Mouse (Mus musculus): ENCODE results near the gene Fut7.

Fut7 gene

GRCm38 (mm10) chr2:25423626-25424025 lies 559 bp downstream of the Fut7 start:
- no peak for DNase-seq (ENCODE audit: low read depth, low spot score)

GRCm38 (mm10) chr2:25425481-25425880 lies 2.4 kb downstream of the Fut7 start:
- no peak for DNase-seq (ENCODE audit: low read depth, low spot score)

GRCm38 (mm10) chr2:25426721-25427191 lies 3.7 kb downstream of the Fut7 start:
- peak; percentile 58 for DNase-seq (ENCODE audit: low read depth, low spot score)

GRCm38 (mm10) chr2:25427256-25427655 lies 4.2 kb downstream of the Fut7 start:
- no peak for DNase-seq (ENCODE audit: low read depth, low spot score)

- DNase-seq (ENCODE audit: low read depth, low spot score) = peak; percentile 90
These were observed 5.6 kb downstream of the Fut7 start, which contains the start of gene Abca2 for GRCm38 (mm10) chr2:25428442-25429236. Gene Abca2, plus strand, starts transcription at chr2:25428703.

GRCm38 (mm10) chr2:25429435-25430180 lies 6.5 kb downstream of the Fut7 start:
- no peak for DNase-seq (ENCODE audit: low read depth, low spot score)

- no peak for DNase-seq (ENCODE audit: low read depth, low spot score)
These were observed 7.5 kb downstream of the Fut7 start for GRCm38 (mm10) chr2:25430395-25431233.

GRCm38 (mm10) chr2:25431308-25431855 lies 8.3 kb downstream of the Fut7 start:
- no peak for DNase-seq (ENCODE audit: low read depth, low spot score)

GRCm38 (mm10) chr2:25432326-25433098 lies 9.4 kb downstream of the Fut7 start:
- no peak for DNase-seq (ENCODE audit: low read depth, low spot score)

GRCm38 (mm10) chr2:25433101-25433500 lies 10.0 kb downstream of the Fut7 start:
- no peak for DNase-seq (ENCODE audit: low read depth, low spot score)

- no peak for DNase-seq (ENCODE audit: low read depth, low spot score)
These were observed 11.2 kb downstream of the Fut7 start for GRCm38 (mm10) chr2:25434292-25434691.

GRCm38 (mm10) chr2:25436286-25436820 lies 13.3 kb downstream of the Fut7 start:
- DNase-seq (ENCODE audit: low read depth, low spot score) = no peak

GRCm38 (mm10) chr2:25441067-25441466 lies 18.0 kb downstream of the Fut7 start:
- DNase-seq (ENCODE audit: low read depth, low spot score) = no peak

GRCm38 (mm10) chr2:25442682-25443081 lies 19.6 kb downstream of the Fut7 start:
- DNase-seq (ENCODE audit: low read depth, low spot score) = no peak

GRCm38 (mm10) chr2:25450853-25451647 lies 28.0 kb downstream of the Fut7 start:
- no peak for DNase-seq (ENCODE audit: low read depth, low spot score)

- DNase-seq (ENCODE audit: low read depth, low spot score) = no peak
These were observed 29.9 kb downstream of the Fut7 start for GRCm38 (mm10) chr2:25452951-25453350.

- DNase-seq (ENCODE audit: low read depth, low spot score) = no peak
These were observed 33.3 kb downstream of the Fut7 start, which contains the start of gene Clic3 for GRCm38 (mm10) chr2:25456205-25456953. Gene Clic3, plus strand, starts transcription at chr2:25456838.

- no peak for DNase-seq (ENCODE audit: low read depth, low spot score)
These were observed 34.2 kb downstream of the Fut7 start for GRCm38 (mm10) chr2:25457022-25457896.

Measured in skeletal muscle tissue, adult 2 months (tissue).